Mouse (Mus musculus): ENCODE measurements around the gene Olfr723. TPM values are rescaled to one million over a fixed set of nuclear protein-coding genes. Genes with fewer than 3 reads are reported as not detected.
"Not testable (repeated sequence)": the region's sequence is repeated elsewhere in the genome, so short reads cannot be mapped to it uniquely, and the experiment has no call there.

Olfr723 gene
- total RNA-seq (2021) = not detected
- long read RNA-seq, experiment 1 = 0 reads
- long read RNA-seq, experiment 2 = 0 reads

DNA sequence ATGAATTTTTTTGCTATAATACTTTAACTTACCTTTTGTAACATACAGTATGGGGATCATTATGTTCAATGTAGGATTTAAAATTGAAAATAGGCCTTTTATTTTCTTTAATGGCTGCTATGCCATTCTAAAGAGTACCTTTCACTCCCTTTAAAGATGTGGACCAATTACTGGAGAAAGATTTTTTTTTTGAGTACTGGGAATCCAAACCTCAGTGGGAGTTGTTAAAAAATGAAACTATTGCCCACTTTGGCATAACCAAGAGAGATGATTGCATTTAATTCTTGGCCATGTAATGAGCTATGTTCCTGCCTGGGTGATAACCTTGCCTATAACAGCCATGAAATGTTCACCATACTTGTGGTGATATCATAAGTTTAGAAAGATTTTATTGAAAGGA, at the start of gene Olfr723:
TSS of gene Olfr723 (minus strand) at position 101 of the 400 bp plus-strand sequence.
- intact Hi-C loops (cut with DNase I); DNase-seq: not testable (repeated sequence)

- intact Hi-C loops (cut with DNase I); DNase-seq: not testable (repeated sequence)
Measured at GRCm38 (mm10) chr14:49963174-49963573, 31.6 kb upstream of the Olfr723 start, which contains the start of gene Olfr724. TSS of gene Olfr724 (minus strand) at chr14:49963274.

DNA sequence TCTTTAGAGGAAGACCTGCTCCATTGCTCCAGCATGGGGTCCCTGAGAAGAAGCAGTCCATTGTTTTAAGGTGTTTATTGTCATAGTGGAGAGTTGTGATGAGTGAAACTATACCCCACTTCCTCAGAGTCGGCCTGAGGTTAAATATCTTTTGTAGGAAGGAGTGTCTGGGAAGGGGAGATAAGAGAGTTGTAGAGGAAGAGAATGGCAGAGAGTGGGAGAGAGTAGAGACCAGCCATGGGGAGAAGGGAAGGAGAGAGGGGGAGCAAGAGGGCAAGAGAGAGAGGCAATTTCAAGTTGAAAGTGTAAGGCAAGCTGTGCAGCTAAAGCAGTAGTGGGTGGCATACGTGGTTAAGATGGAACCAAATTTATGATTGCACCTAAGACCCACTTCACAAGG, 24.3 kb upstream of the Olfr723 start:
- DNase-seq = no peak

GRCm38 (mm10) chr14:49901899-49902298, 29.7 kb downstream of the Olfr723 start, which contains the start of gene Olfr722:
TSS of gene Olfr722 (minus strand) at chr14:49901999.
- intact Hi-C loops (cut with DNase I) = no loop called here
- DNase-seq = no peak

More for the DNA sequence above, 24.3 kb upstream of the Olfr723 start:
- intact Hi-C loops (cut with DNase I) = no loop called here

Other genes with a start within 250 kb of the Olfr723 start
- gene Armh4, start 148.4 kb downstream of the Olfr723 start, total RNA-seq (2021) = 1 to 10 TPM; 4.1 to 5.4 TPM
- not detected for gene Olfr722, start 29.8 kb downstream of the Olfr723 start, total RNA-seq (2021)
- not detected for gene Olfr724, start 31.5 kb upstream of the Olfr723 start, total RNA-seq (2021)
- gene Olfr725, start 108.6 kb upstream of the Olfr723 start, total RNA-seq (2021) = not detected
- not detected for gene Olfr726, start 159.2 kb upstream of the Olfr723 start, total RNA-seq (2021)
- gene Olfr727, start 191.4 kb upstream of the Olfr723 start, total RNA-seq (2021) = not detected
- gene Olfr728, start 210.9 kb upstream of the Olfr723 start, total RNA-seq (2021) = not detected
- gene Olfr729, start 221.1 kb upstream of the Olfr723 start, total RNA-seq (2021) = not detected